Mouse (Mus musculus): ENCODE measurements around the gene Clba1. TPM values are rescaled to one million over a fixed set of nuclear protein-coding genes. Genes with fewer than 3 reads are reported as not detected.

Clba1 gene
- polyA plus RNA-seq, 1 experiment from 2014 or later: 3.6 TPM

DNA sequence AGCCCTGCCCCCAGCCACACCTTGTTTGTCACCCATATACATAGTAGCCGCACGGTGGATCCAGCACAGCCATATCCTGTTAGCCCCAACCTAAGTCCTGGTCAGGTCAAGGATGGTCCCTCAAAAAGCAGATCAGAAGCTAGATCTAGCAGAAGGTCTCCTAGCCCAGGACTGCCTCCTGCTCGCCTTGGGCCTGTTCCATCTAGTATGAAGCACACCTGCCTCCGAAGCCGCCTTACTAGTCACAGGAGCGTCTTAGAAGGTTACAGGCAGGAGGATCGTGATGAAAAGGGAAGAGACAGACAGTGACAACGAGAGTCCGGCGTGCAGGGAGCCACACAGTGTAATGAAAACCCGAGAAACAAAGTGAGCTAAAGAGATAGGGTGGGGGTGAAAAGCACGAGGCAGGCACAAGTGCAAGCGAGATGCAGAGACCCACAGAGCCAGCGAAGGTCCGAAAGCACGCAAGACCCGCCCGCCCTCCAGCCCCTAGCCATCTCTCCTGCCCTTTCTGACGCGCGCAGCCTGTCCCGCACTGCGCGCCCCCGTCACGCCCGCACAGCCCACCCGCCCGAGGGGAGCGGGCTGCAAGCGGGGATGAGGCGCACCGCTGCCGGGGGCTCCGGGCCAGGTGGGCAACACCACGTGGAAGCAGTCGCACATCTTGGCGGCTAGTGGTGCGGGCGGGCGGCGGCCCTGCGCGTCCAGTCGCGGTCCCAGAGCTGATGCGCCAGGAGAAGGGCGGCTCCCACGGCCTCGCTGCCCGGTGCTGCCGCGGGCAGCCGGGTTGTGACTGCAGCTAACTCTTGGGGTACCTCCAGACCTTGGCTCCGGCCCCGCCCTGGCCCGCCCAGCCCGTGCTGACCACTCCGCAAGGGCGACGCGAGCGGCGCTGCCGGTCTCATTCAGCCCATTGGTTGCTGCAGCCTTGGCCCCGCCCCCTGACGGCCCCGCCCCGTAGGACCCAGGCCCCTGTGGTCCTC lies 6.6 kb upstream of the Clba1 start, which contains the start of gene Ahnak2:
Ahnak2 (minus strand) TSS at position 794 of the 983 bp plus-strand sequence.
- WGBS: 2% methylated on average over 67 of the region's 69 CpGs
- Histone ChIP-seq H3K27ac (ENCODE audit: low read depth, low read length) (no peak within 1 kb of the TSS), H3K4me2 (replicated peaks; ENCODE audit: low read depth) (peak within 1 kb of the TSS; percentile 97), H3K9ac (ENCODE audit: low read depth, low read length) (no peak within 1 kb of the TSS; the same call in 1 of the 2 replicates), H3K4me3 (ENCODE audit: low read depth, low read length) (peak within 1 kb of the TSS; percentile 46), H3K9me3 (ENCODE audit: control insufficient read depth) (no peaks in the 10 kb centered on the region), H3K36me3 (ENCODE audit: control insufficient read depth, insufficient read depth) (no peaks in the 10 kb centered on the region), H3K4me1 (replicated peaks; ENCODE audit: control insufficient read depth, insufficient read depth, low read length) (0 out of 2 replicates have a peak, but pooled peaks cover 3% of the 10 kb centered on the region), H3K27me3 (replicated peaks; ENCODE audit: control insufficient read depth, insufficient read depth, low read length) (peaks cover 14% of the 10 kb centered on the region)
- ATAC-seq: 0 out of 2 replicates have a peak, but pooled peaks have one; percentile 13
- no peak for TF ChIP-seq CTCF (IDR thresholded peaks at IDR 0.05; ENCODE audit: low read depth)

DNA sequence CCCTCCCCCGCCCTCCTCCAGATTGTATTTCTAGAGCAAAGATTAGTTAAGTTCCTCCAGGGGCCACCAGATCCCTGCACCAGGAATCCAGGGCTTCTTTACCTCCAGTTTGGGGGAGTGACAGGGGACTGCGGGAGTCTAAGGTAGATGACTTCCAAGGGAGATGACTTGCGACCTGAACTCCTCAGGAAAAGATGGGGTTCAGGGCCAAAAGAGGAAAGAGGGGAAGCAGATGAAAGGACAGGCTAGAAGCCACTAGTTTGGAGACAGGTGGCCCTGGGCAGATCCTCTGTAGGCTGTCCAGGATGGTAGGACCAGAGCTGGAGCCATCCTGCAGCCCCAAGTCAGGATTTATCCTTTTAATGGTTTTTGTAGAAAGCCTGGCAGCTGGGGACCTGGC lies 5.8 kb upstream of the Clba1 start:
- WGBS: 30% methylated on average over 3 of the region's 3 CpGs
- Histone ChIP-seq H3K36me3 (ENCODE audit: control insufficient read depth, insufficient read depth) (no peaks in the 10 kb centered on the region), H3K4me3 (ENCODE audit: low read depth, low read length) (no peak overlapping the region), H3K4me1 (replicated peaks; ENCODE audit: control insufficient read depth, insufficient read depth, low read length) (0 out of 2 replicates have a peak, but pooled peaks cover 3% of the 10 kb centered on the region), H3K27ac (ENCODE audit: low read depth, low read length) (no peak overlapping the region), H3K4me2 (replicated peaks; ENCODE audit: low read depth) (peak overlapping the region; percentile 97; the same call in 1 of the 2 replicates), H3K27me3 (replicated peaks; ENCODE audit: control insufficient read depth, insufficient read depth, low read length) (peaks cover 14% of the 10 kb centered on the region), H3K9ac (ENCODE audit: low read depth, low read length) (no peak overlapping the region), H3K9me3 (ENCODE audit: control insufficient read depth) (no peaks in the 10 kb centered on the region)
- no peak for TF ChIP-seq CTCF (IDR thresholded peaks at IDR 0.05; ENCODE audit: low read depth)
- no peak for ATAC-seq

- Histone ChIP-seq H3K9me3 (ENCODE audit: control insufficient read depth) (no peaks in the 10 kb centered on the region), H3K36me3 (ENCODE audit: control insufficient read depth, insufficient read depth) (no peaks in the 10 kb centered on the region), H3K9ac (ENCODE audit: low read depth, low read length) (no peak overlapping the region), H3K27ac (ENCODE audit: low read depth, low read length) (no peak overlapping the region), H3K4me2 (replicated peaks; ENCODE audit: low read depth) (no peak overlapping the region), H3K4me1 (replicated peaks; ENCODE audit: control insufficient read depth, insufficient read depth, low read length) (no peaks in the 10 kb centered on the region), H3K4me3 (ENCODE audit: low read depth, low read length) (no peak overlapping the region), H3K27me3 (replicated peaks; ENCODE audit: control insufficient read depth, insufficient read depth, low read length) (peaks cover 14% of the 10 kb centered on the region)
- 46% methylated on average over 13 of the region's 13 CpGs for WGBS
- TF ChIP-seq CTCF (IDR thresholded peaks at IDR 0.05; ENCODE audit: low read depth): no peak
- no peak for ATAC-seq
Observed at GRCm38 (mm10) chr12:112804046-112804445, 4.7 kb upstream of the Clba1 start.

DNA sequence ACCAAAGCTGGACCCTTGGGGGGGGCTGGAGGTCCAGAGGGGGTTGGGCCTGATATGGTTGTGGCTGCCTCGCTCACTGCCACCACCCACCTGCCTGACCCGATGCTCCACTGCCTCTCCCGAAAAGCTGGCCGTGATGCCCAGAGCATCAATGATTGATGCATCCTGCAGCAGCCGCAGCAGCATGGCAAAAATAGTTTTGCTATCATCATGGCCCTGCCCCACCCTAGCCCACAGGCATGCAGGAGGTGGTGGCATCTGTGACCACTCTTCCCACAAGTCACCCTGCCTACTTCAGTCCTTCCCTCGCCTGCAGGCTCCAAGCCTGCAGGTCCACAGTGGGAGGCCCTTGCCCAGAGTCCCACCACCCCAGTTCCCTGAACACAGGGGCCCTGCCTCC lies 2.7 kb upstream of the Clba1 start:
- no peak overlapping the region for H3K9ac ChIP-seq (ENCODE audit: low read depth, low read length)
- no peak for TF ChIP-seq CTCF (IDR thresholded peaks at IDR 0.05; ENCODE audit: low read depth)
- H3K27me3 ChIP-seq (replicated peaks; ENCODE audit: control insufficient read depth, insufficient read depth, low read length): peaks cover 8% of the 10 kb centered on the region
- no peak overlapping the region for H3K4me2 ChIP-seq (replicated peaks; ENCODE audit: low read depth)
- no peak overlapping the region for H3K27ac ChIP-seq (ENCODE audit: low read depth, low read length)
- H3K36me3 ChIP-seq (ENCODE audit: control insufficient read depth, insufficient read depth): no peaks in the 10 kb centered on the region
- H3K4me3 ChIP-seq (ENCODE audit: low read depth, low read length): no peak overlapping the region
- no peak for ATAC-seq
- 68% methylated on average over 6 of the region's 6 CpGs for WGBS
- no peaks in the 10 kb centered on the region for H3K9me3 ChIP-seq (ENCODE audit: control insufficient read depth)
- H3K4me1 ChIP-seq (replicated peaks; ENCODE audit: control insufficient read depth, insufficient read depth, low read length): no peaks in the 10 kb centered on the region

DNA sequence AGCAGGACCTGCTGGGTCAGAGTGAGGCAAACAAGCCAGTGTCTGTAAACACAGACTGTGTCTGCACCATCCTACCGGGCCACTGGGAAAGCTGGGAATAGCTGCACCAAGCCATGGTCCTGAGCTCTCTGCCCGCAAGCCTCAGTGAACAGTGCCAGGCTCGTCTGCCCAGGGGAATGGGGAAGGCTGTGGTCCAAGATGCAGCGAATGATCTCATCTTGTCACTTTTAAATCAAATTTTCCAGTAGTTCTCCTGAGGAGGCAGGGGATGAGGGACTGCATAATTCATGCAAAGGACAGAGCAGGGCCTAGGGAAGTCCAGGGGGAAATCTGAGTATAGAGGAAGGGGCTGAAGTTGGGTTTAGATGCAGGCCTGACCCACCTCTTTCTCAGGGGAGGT lies 941 bp upstream of the Clba1 start:
- no peaks in the 10 kb centered on the region; the same call in 1 of the 2 replicates for H3K27me3 ChIP-seq (replicated peaks; ENCODE audit: control insufficient read depth, insufficient read depth, low read length)
- no peaks in the 10 kb centered on the region for H3K36me3 ChIP-seq (ENCODE audit: control insufficient read depth, insufficient read depth)
- 84% methylated on average over 4 of the region's 4 CpGs for WGBS
- H3K4me1 ChIP-seq (replicated peaks; ENCODE audit: control insufficient read depth, insufficient read depth, low read length): no peaks in the 10 kb centered on the region
- H3K9me3 ChIP-seq (ENCODE audit: control insufficient read depth): no peaks in the 10 kb centered on the region
- no peak overlapping the region for H3K4me2 ChIP-seq (replicated peaks; ENCODE audit: low read depth)
- no peak overlapping the region for H3K4me3 ChIP-seq (ENCODE audit: low read depth, low read length)
- TF ChIP-seq CTCF (IDR thresholded peaks at IDR 0.05; ENCODE audit: low read depth): no peak
- H3K9ac ChIP-seq (ENCODE audit: low read depth, low read length): no peak overlapping the region
- H3K27ac ChIP-seq (ENCODE audit: low read depth, low read length): no peak overlapping the region
- ATAC-seq: no peak

DNA sequence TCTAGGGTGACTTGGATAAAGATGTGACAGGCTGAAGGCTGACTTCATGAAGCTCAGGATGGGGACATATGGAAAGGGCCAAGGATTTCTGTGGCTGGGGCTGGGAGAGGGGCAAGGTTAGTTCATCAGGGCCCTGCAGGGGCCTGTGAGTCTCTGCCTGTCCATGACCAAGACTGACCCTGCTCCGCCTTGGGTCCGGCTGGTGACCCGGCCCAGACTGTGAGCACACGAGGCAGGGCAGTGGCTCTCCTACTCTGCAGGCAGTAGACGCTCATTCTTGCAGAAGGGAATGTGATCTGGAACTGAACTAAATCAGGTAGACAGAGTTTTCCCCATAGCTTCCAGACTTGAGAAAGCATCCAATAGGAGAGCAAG lies 538 bp upstream of the Clba1 start:
- no peak for ATAC-seq
- no peak overlapping the region for H3K9ac ChIP-seq (ENCODE audit: low read depth, low read length)
- H3K4me2 ChIP-seq (replicated peaks; ENCODE audit: low read depth): peak overlapping the region; percentile 96
- H3K27ac ChIP-seq (ENCODE audit: low read depth, low read length): no peak overlapping the region
- WGBS: 69% methylated on average over 5 of the region's 5 CpGs
- no peaks in the 10 kb centered on the region for H3K36me3 ChIP-seq (ENCODE audit: control insufficient read depth, insufficient read depth)
- TF ChIP-seq CTCF (IDR thresholded peaks at IDR 0.05; ENCODE audit: low read depth): no peak
- H3K27me3 ChIP-seq (replicated peaks; ENCODE audit: control insufficient read depth, insufficient read depth, low read length): no peaks in the 10 kb centered on the region; the same call in 1 of the 2 replicates
- H3K4me3 ChIP-seq (ENCODE audit: low read depth, low read length): peak overlapping the region; percentile 65
- H3K4me1 ChIP-seq (replicated peaks; ENCODE audit: control insufficient read depth, insufficient read depth, low read length): no peaks in the 10 kb centered on the region
- no peaks in the 10 kb centered on the region for H3K9me3 ChIP-seq (ENCODE audit: control insufficient read depth)

All from intestine, postnatal 0 days (tissue).